Mouse (Mus musculus) lung, embryonic 15.5 days (tissue): ENCODE measurements at regions not wholly inside any gene's neighbourhood (a gene's known extent, or its start where the extent isn't known, plus 50 kb on each side); places are given as distances from the start of the nearest gene placed in this dataset.

Experiments
- ATAC-seq: fragments of 200-750 bp; cut with Nextera tagmentation; 2 replicates; pipeline ENCODE4 v1.8.0; 2017; ENCODE audit warnings: moderate number of reproducible peaks, borderline replicate concordance; ENCODE audit not compliant: low FRiP score, low TSS enrichment; ENCODE audit errors: extremely low read depth
- H3K27ac ChIP-seq: fragments of 300-500 bp; sonication (generic); 2 replicates; pipeline ENCODE4 v1.5.1; 2015; ENCODE audit warnings: moderate library complexity, mild to moderate bottlenecking, inconsistent platforms
- H3K27me3 ChIP-seq: fragments of 300-500 bp; sonication (generic); 2 replicates; pipeline ENCODE4 v1.6.1; 2015; ENCODE audit warnings: inconsistent platforms
- H3K36me3 ChIP-seq: fragments of 300-500 bp; sonication (generic); 2 replicates; pipeline ENCODE4 v1.6.1; 2015; ENCODE audit warnings: inconsistent platforms
- H3K4me1 ChIP-seq: fragments of 300-500 bp; sonication (generic); 2 replicates; pipeline ENCODE4 v1.6.1; 2015; ENCODE audit warnings: inconsistent platforms
- H3K4me2 ChIP-seq: fragments of 300-500 bp; sonication (generic); 2 replicates; pipeline ENCODE4 v1.6.1; 2015; ENCODE audit warnings: inconsistent platforms, mild to moderate bottlenecking, moderate library complexity
- H3K4me3 ChIP-seq: fragments of 300-500 bp; sonication (generic); 2 replicates; pipeline ENCODE4 v1.5.1; 2015; ENCODE audit warnings: mild to moderate bottlenecking, inconsistent platforms
- H3K9ac ChIP-seq: fragments of 300-500 bp; sonication (generic); 2 replicates; pipeline ENCODE4 v1.6.1; 2015; ENCODE audit warnings: inconsistent platforms
- H3K9me3 ChIP-seq: fragments of 300-500 bp; sonication (generic); 2 replicates; pipeline ENCODE4 v1.6.1; 2016; ENCODE audit warnings: inconsistent platforms
- WGBS: fragments of 180-500 bp; shearing (Covaris S2); methylation state at CpG from one replicate; pipeline ENCODE4 v1.1.7; 2015; 5-methylcytosine and 5-hydroxymethylcytosine counted together

DNA sequence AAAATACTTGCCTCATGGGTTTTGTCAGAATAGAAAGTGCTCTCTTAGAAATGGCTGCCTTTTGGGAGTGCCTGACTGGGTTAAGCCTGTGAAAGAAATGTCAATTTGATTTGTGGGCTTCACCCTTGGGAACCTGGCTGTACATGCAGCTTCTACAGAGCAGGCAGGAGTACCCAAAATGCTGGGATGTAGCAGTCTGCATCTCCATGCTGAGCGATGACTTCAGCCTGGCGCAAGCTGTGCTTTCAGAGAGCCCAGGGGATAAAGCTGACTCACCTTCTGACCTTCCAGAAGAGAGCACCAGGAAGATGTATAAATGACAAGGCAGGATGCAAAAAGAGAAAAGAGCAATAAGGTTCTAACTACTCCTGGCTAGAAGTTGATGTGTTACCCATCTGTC lies 135.0 kb upstream of the Lrrn1 start:
- H3K4me3 ChIP-seq, result no peak overlapping the region
- 73% methylated on average over 2 of the region's 2 CpGs for WGBS
- H3K9ac ChIP-seq, result no peak overlapping the region
- no peaks in the 10 kb centered on the region for H3K27me3 ChIP-seq
- H3K27ac ChIP-seq, result no peak overlapping the region
- H3K36me3 ChIP-seq, result no peaks in the 10 kb centered on the region
- H3K4me1 ChIP-seq, result no peaks in the 10 kb centered on the region
- ATAC-seq, result no peak
- H3K4me2 ChIP-seq, result no peak overlapping the region
- no peaks in the 10 kb centered on the region for H3K9me3 ChIP-seq

DNA sequence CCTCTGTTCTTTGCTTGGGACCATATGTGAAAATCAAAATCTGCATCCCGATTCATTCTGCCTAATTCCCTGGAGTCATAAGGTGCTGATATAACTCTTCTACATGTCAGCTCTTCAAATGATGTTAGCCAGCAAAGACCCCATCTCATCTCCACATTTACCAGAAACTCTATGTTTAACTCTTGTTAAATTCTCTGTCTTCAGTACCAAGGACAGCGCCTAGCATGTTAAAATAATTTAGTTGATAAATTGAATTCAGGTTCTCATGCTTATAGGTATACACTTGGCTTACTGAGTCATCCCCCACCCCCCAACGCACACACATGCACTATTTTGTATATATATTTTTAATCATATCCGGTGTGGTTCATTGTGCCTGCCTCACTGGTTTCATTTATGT lies 113.8 kb upstream of the Lrrn1 start:
- H3K4me3 ChIP-seq, result no peak overlapping the region
- no peaks in the 10 kb centered on the region for H3K36me3 ChIP-seq
- H3K27ac ChIP-seq, result no peak overlapping the region
- H3K4me1 ChIP-seq, result no peaks in the 10 kb centered on the region
- no peak for ATAC-seq
- H3K9me3 ChIP-seq, result no peaks in the 10 kb centered on the region
- H3K27me3 ChIP-seq, result no peaks in the 10 kb centered on the region
- no peak overlapping the region for H3K9ac ChIP-seq
- H3K4me2 ChIP-seq, result no peak overlapping the region
- 66% methylated on average over 4 of the region's 4 CpGs for WGBS

DNA sequence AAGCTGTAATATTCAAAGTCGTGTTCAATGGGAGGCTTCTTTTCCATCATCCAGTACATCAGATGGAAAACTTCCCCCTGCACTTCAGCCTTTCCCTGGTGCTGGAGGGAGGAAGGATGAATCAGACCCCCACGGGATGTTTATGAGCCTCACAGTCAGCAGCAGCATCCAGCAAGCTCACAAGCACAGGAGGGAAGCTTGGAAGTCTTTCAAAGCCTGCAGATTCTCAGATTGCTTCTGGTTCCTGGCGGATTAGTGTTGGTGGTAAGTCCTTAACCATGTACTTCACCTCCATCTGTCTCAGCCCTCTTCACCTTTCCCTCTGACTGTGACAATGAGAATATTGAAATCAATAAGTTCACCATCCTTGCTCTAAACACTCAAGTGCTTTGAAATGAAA lies 107.5 kb upstream of the Lrrn1 start:
- Histone ChIP-seq H3K27me3 (no peaks in the 10 kb centered on the region), H3K4me1 (no peaks in the 10 kb centered on the region), H3K4me2 (no peak overlapping the region), H3K36me3 (no peaks in the 10 kb centered on the region), H3K27ac (no peak overlapping the region), H3K9me3 (no peaks in the 10 kb centered on the region), H3K4me3 (no peak overlapping the region), H3K9ac (no peak overlapping the region)
- no peak for ATAC-seq
- 43% methylated on average over 3 of the region's 3 CpGs for WGBS

DNA sequence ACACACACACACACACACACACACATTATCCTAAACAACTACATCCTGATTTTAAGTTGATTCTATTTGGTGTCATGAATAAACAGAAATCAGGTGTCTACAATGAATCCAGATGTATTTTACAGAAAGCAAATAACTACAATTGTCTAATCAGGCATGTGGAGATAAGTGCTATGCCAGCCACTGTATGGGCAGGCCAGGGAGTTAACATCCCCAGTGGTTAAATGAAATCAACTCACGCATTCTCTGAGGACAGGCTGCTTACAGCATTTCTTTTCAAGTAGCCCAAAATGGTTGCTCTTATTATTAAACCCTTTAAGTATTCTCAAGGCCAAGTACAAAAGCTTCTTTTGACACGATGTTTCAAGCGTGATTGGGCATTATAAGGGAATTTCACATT lies 103.0 kb upstream of the Lrrn1 start:
- Histone ChIP-seq H3K27ac (no peak overlapping the region), H3K9ac (no peak overlapping the region), H3K4me2 (no peak overlapping the region), H3K36me3 (no peaks in the 10 kb centered on the region), H3K4me1 (no peaks in the 10 kb centered on the region), H3K4me3 (no peak overlapping the region), H3K27me3 (no peaks in the 10 kb centered on the region), H3K9me3 (no peaks in the 10 kb centered on the region)
- no peak for ATAC-seq
- WGBS, result 82% methylated on average over 3 of the region's 3 CpGs

DNA sequence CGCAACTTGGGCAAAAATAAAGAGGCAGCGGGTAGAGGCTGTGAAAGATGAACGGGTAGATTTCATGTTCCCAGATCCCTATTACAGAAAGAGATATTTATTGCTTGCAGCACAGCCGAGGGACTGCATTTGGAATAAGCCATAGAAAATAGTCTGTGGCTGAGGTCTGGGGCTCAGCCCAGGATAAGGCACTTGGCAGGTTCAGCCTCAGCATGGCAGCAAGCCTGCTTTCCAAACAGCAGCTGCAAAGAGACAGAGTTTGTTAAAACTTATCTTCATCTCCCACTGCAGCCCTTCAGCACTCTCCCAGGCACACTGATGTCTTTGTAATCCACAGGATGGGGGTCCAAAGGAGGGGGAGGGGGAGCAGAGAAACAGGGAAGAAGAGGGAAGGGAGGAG lies 98.5 kb upstream of the Lrrn1 start:
- Histone ChIP-seq H3K27me3 (no peaks in the 10 kb centered on the region), H3K27ac (no peak overlapping the region), H3K36me3 (no peaks in the 10 kb centered on the region), H3K9ac (no peak overlapping the region), H3K4me2 (no peak overlapping the region), H3K4me1 (no peaks in the 10 kb centered on the region), H3K4me3 (no peak overlapping the region), H3K9me3 (no peaks in the 10 kb centered on the region)
- WGBS, result 79% methylated on average over 4 of the region's 4 CpGs
- ATAC-seq, result no peak

DNA sequence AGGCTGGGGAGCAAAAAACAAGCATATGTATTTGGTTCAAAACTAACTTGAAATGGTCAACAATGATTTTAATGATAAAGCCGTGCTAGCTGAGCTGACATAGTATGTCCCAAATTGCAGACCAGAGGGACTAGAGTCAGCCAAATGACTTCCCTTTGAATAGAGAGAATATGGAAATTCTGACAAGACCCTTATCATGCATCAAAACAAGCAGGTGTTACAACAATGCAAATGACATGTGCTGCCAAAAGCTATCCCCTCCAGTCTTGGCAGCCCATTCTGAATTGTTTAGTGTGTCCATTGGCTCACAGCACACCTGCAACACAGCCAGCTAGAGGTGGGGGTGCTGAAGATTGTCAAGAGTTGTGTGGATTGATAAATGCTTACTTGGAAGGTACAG lies 87.5 kb upstream of the Lrrn1 start:
- no peak for ATAC-seq
- no peaks in the 10 kb centered on the region for H3K9me3 ChIP-seq
- H3K36me3 ChIP-seq, result no peaks in the 10 kb centered on the region
- WGBS, result 70% methylated on average over 1 of the region's 1 CpGs
- H3K27ac ChIP-seq, result no peak overlapping the region
- no peak overlapping the region for H3K4me3 ChIP-seq
- H3K9ac ChIP-seq, result no peak overlapping the region
- no peaks in the 10 kb centered on the region for H3K4me1 ChIP-seq
- no peak overlapping the region for H3K4me2 ChIP-seq
- no peaks in the 10 kb centered on the region for H3K27me3 ChIP-seq

DNA sequence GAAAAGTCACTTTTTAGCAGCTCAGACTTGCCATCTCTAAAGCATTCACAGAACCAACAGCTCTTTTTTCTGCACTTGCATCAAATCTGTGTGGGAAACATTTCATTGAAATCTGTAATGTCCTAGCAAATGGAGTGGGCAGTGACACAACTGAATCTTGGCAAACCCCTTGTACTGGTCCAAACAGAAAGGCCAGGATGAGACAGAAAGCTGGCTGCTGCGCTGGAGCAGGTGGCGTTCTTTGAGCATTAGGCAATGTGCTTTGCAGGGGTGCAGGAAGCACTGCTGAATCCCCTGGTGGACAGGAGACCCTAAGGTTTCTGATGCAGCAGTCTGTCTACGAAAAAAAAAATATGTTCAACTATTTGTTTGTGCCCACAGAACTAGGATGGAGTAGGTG lies 85.2 kb upstream of the Lrrn1 start:
- no peak for ATAC-seq
- Histone ChIP-seq H3K27ac (no peak overlapping the region), H3K36me3 (no peaks in the 10 kb centered on the region), H3K9me3 (no peaks in the 10 kb centered on the region), H3K4me3 (no peak overlapping the region), H3K27me3 (no peaks in the 10 kb centered on the region), H3K4me1 (no peaks in the 10 kb centered on the region), H3K4me2 (no peak overlapping the region), H3K9ac (no peak overlapping the region)
- whole genome bisulfite sequencing, result 81% methylated on average over 3 of the region's 3 CpGs

DNA sequence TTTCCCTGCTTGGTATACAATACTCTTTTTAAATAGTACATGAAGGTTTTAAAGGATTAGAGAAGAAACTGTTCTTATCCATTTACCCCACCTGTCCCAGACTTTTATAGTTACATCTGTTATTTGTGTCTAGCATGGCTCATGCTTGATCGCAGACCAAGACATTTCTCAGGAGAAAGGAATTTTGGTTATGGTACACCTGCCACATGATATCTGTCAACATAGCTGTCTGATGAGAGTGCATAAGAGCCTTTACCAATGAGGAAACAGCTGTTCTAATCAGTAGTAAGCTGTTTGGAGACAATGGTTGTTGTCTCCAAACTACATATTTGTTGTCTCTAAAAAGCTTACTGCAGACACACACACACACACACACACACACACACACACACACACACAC lies 70.3 kb upstream of the Lrrn1 start:
- 85% methylated on average over 1 of the region's 1 CpGs for WGBS
- ATAC-seq, result no peak
- no peak overlapping the region for H3K4me2 ChIP-seq

DNA sequence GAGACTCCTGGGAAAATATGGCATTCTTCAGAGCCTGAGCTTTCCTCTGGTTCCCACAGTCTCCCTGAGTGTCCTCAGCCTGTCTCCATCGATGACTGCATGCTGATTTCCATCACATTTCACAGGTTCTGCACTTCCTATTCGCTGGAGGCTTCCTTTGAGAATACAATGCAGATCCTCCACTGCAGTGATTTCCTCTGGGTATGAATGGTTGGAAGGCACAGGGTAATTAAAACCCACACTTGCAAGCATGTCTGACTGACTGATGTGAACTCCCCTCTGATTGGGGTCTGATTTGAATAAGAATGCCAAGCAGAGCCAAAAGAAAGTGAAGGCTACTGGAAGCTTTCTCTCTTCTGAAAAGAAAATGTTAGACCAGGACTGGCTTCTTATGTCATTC lies 67.1 kb upstream of the Lrrn1 start:
- WGBS, result 44% methylated on average over 2 of the region's 2 CpGs
- no peaks in the 10 kb centered on the region for H3K4me1 ChIP-seq
- H3K27me3 ChIP-seq, result no peaks in the 10 kb centered on the region
- no peak overlapping the region for H3K4me2 ChIP-seq
- no peaks in the 10 kb centered on the region for H3K9me3 ChIP-seq
- H3K36me3 ChIP-seq, result no peaks in the 10 kb centered on the region
- H3K4me3 ChIP-seq, result no peak overlapping the region
- H3K27ac ChIP-seq, result no peak overlapping the region
- H3K9ac ChIP-seq, result no peak overlapping the region
- ATAC-seq, result no peak

More for the DNA sequence above, 70.3 kb upstream of the Lrrn1 start:
- H3K27ac ChIP-seq, result no peak overlapping the region
- H3K4me1 ChIP-seq, result no peaks in the 10 kb centered on the region
- no peaks in the 10 kb centered on the region for H3K36me3 ChIP-seq
- no peaks in the 10 kb centered on the region for H3K9me3 ChIP-seq
- H3K9ac ChIP-seq, result no peak overlapping the region
- H3K4me3 ChIP-seq, result no peak overlapping the region
- no peaks in the 10 kb centered on the region for H3K27me3 ChIP-seq

DNA sequence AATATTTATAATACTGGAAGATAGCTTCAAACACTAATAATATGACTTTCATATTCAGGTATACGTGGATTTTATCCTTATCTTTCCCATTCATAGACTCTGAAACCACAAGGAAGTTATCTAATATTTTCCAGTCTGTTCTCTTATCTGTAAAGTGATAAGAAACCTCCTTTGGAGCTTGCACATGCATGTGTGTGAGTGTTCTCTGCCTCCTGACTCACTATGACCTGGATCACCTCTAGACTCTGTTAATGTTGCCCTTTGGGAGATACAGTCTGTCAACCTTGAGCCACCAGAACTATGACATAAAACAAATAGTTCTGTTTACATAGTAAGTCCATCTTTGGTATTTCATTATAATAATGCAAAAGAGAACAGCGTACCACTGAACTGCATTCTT lies 56.2 kb upstream of the Lrrn1 start:
- ATAC-seq, result no peak
- WGBS, result 43% methylated on average over 2 of the region's 2 CpGs

DNA sequence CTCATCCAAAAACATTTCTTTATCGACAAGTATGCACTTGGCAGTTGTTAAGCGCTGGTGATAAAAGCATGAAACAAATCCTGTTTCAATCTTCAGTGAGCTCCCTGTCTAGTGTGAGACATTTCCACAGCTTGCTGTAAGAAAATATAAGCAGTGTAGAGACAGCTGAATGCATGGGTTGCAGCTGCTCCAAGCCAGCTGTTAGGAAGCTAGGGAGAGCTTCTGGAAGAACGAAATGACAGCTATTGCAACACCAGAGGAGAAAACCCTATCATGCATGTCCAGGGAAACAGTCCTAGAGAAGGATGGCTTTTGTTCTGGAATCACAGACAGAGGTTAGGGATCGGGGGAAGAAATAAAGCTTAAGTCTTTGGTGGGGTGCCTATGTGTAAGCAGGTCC lies 55.4 kb upstream of the Lrrn1 start:
- no peak overlapping the region for H3K4me2 ChIP-seq
- no peak overlapping the region for H3K9ac ChIP-seq
- no peak overlapping the region for H3K4me3 ChIP-seq
- no peaks in the 10 kb centered on the region for H3K9me3 ChIP-seq
- no peak overlapping the region for H3K27ac ChIP-seq
- no peaks in the 10 kb centered on the region for H3K4me1 ChIP-seq
- no peak for ATAC-seq
- 65% methylated on average over 4 of the region's 4 CpGs for WGBS
- no peaks in the 10 kb centered on the region for H3K27me3 ChIP-seq
- no peaks in the 10 kb centered on the region for H3K36me3 ChIP-seq

More for the DNA sequence above, 56.2 kb upstream of the Lrrn1 start:
- no peaks in the 10 kb centered on the region for H3K4me1 ChIP-seq
- H3K27ac ChIP-seq, result no peak overlapping the region
- H3K9ac ChIP-seq, result no peak overlapping the region
- H3K4me2 ChIP-seq, result no peak overlapping the region
- H3K9me3 ChIP-seq, result no peaks in the 10 kb centered on the region
- no peak overlapping the region for H3K4me3 ChIP-seq
- H3K27me3 ChIP-seq, result no peaks in the 10 kb centered on the region
- H3K36me3 ChIP-seq, result no peaks in the 10 kb centered on the region
